Mouse (Mus musculus): ENCODE data around the gene Usp24.

- no peak for TF ChIP-seq CTCF (IDR thresholded peaks at IDR 0.05; ENCODE audit: borderline replicate concordance, extremely low read depth, insufficient read depth, insufficient read length)
- TF ChIP-seq POLR2A (IDR thresholded peaks at IDR 0.05; ENCODE audit: borderline replicate concordance, extremely low read depth, insufficient read depth, insufficient read length, poor library complexity, severe bottlenecking), result no peak
Observed at GRCm38 (mm10) chr4:106314291-106314690, 1.7 kb upstream of the Usp24 start.
